8 mouse cellular contexts compared by ENCODE assay signal in genomic region chr4:130574048-130574413, GRCm38 (mm10). TPM values are rescaled to one million over a fixed set of nuclear protein-coding genes. Genes with fewer than 3 reads are reported as not detected.
DNase-seq lines count a peak whose midpoint lies in the region; ATAC-seq and TF ChIP-seq lines count a peak whose summit lies in the region.

TSS of gene Nkain1 (minus strand) at chr4:130574173.

- peak within 1 kb of the TSS; percentile 100 for H3K4me2 ChIP-seq in heart, embryonic 13.5 days
- peak within 1 kb of the TSS; percentile 87 for H3K4me2 ChIP-seq in liver, postnatal 0 days (ENCODE audit: low read depth, low read length)
- peak within 1 kb of the TSS; percentile 92 for H3K4me2 ChIP-seq in stomach, embryonic 14.5 days (replicated peaks; ENCODE audit: low read depth, low read length)

- ATAC-seq in heart, embryonic 13.5 days (ENCODE audit: extremely low read depth, insufficient number of reproducible peaks, low FRiP score, low TSS enrichment): peak; percentile 47; the same call in 1 of the 2 replicates
- peak; percentile 31; the same call in 1 of the 2 replicates for ATAC-seq in liver, postnatal 0 days
- ATAC-seq in stomach, embryonic 14.5 days (ENCODE audit: insufficient number of reproducible peaks, insufficient read depth, low FRiP score, low read depth): peak; percentile 80
- no peak for ATAC-seq in inflammation-experienced regulatory T-cells, adult 6 months

- under 1% methylated on average over 35 of the region's 41 CpGs for WGBS in heart, embryonic 13.5 days
- WGBS in liver, postnatal 0 days (ENCODE audit: insufficient replicate concordance): under 1% methylated on average over 20 of the region's 41 CpGs
- under 1% methylated on average over 36 of the region's 41 CpGs for WGBS in stomach, embryonic 14.5 days

- H3K9me3 ChIP-seq in heart, embryonic 13.5 days: no peaks in the 10 kb centered on the region
- H3K9me3 ChIP-seq in liver, postnatal 0 days (ENCODE audit: low read length): no peaks in the 10 kb centered on the region
- no peaks in the 10 kb centered on the region for H3K9me3 ChIP-seq in stomach, embryonic 14.5 days (ENCODE audit: control insufficient read depth, low read depth, low read length)

- H3K27ac ChIP-seq in heart, embryonic 13.5 days (replicated peaks): no peak within 1 kb of the TSS
- no peak within 1 kb of the TSS for H3K27ac ChIP-seq in liver, postnatal 0 days (ENCODE audit: low read depth)
- no peak within 1 kb of the TSS for H3K27ac ChIP-seq in stomach, embryonic 14.5 days (ENCODE audit: low read length)

- no peak for TF ChIP-seq CTCF in liver, postnatal 0 days (IDR thresholded peaks at IDR 0.05; ENCODE audit: low read depth)

- peaks cover 33% of the 10 kb centered on the region for H3K4me1 ChIP-seq in heart, embryonic 13.5 days
- H3K4me1 ChIP-seq in liver, postnatal 0 days (ENCODE audit: insufficient read depth): peaks cover 5% of the 10 kb centered on the region
- peaks cover 6% of the 10 kb centered on the region; the same call in 1 of the 2 replicates for H3K4me1 ChIP-seq in stomach, embryonic 14.5 days (ENCODE audit: control insufficient read depth, insufficient read depth, low read length)

- no peaks in the 10 kb centered on the region for H3K36me3 ChIP-seq in heart, embryonic 13.5 days
- no peaks in the 10 kb centered on the region for H3K36me3 ChIP-seq in liver, postnatal 0 days (replicated peaks; ENCODE audit: insufficient read depth, low read length)
- H3K36me3 ChIP-seq in stomach, embryonic 14.5 days (ENCODE audit: control insufficient read depth, insufficient read depth, low read length): no peaks in the 10 kb centered on the region

- peak within 1 kb of the TSS; percentile 78 for H3K4me3 ChIP-seq in heart, embryonic 13.5 days
- H3K4me3 ChIP-seq in liver, postnatal 0 days (ENCODE audit: low read depth, low read length): peak within 1 kb of the TSS; percentile 53
- H3K4me3 ChIP-seq in stomach, embryonic 14.5 days (ENCODE audit: low read depth, low read length): peak within 1 kb of the TSS; percentile 52

- peak within 1 kb of the TSS; percentile 87 for H3K9ac ChIP-seq in heart, embryonic 13.5 days
- H3K9ac ChIP-seq in liver, postnatal 0 days (replicated peaks): no peak within 1 kb of the TSS; the same call in 1 of the 2 replicates
- peak within 1 kb of the TSS; percentile 61 for H3K9ac ChIP-seq in stomach, embryonic 14.5 days (replicated peaks; ENCODE audit: low read depth, low read length)

- H3K27me3 ChIP-seq in heart, embryonic 13.5 days (replicated peaks): peaks cover 26% of the 10 kb centered on the region
- H3K27me3 ChIP-seq in liver, postnatal 0 days (ENCODE audit: insufficient read depth, low read length): peaks cover 41% of the 10 kb centered on the region
- H3K27me3 ChIP-seq in stomach, embryonic 14.5 days (ENCODE audit: control insufficient read depth, insufficient read depth, low read length): no peaks in the 10 kb centered on the region

- TF ChIP-seq EP300 in liver, postnatal 0 days (IDR thresholded peaks at IDR 0.05; ENCODE audit: low read depth): no peak

- peak; percentile 23 for DNase-seq in thymus, postnatal 0 days (ENCODE audit: low spot score)
- no peak for DNase-seq in thymus, postnatal 10 days (ENCODE audit: low spot score in 2 of 2)
- DNase-seq in embryo, embryonic 11 days: peak; percentile 87
- peak; percentile 67 for DNase-seq in kidney, postnatal 14 days
- no peak for DNase-seq in liver, postnatal 0 days

RNA-seq across cellular contexts. Expression of gene Nkain1, which starts in this region (rescaled TPM):
- polyA plus RNA-seq in thymus, postnatal 0 days (2015; fragmentation: Nextera tagmentation; extraction: Ambion mirVana): 0.17 TPM in 1 of 2 replicates, not detected in the other
- 0.37 and 0.72 TPM in 2 replicates for polyA plus RNA-seq in heart, embryonic 13.5 days (2015; fragmentation: Nextera tagmentation; extraction: Ambion mirVana)
- 0.12 TPM in 1 of 2 replicates, not detected in the other for polyA plus RNA-seq in liver, postnatal 0 days (2015; fragmentation: Nextera tagmentation; extraction: Ambion mirVana)
- polyA plus RNA-seq in stomach, embryonic 14.5 days (2014; fragmentation: Nextera tagmentation; extraction: Ambion mirVana): 1.8 and 2.6 TPM in 2 replicates
- not detected for polyA plus RNA-seq in inflammation-experienced regulatory T-cells, adult 6 months (2017; shearing (Covaris generic))

Comparison
In these comparisons a context has a peak if more than half of its experiments do, and no peak if none do; other contexts are left out.
1. Peak in DNase-seq in thymus, postnatal 0 days; RNA of the gene not detected or under 1 TPM.
2. Peak in ATAC-seq, H3K4me3 ChIP-seq, H3K9ac ChIP-seq and H3K4me2 ChIP-seq in heart, embryonic 13.5 days; RNA of the gene not detected or under 1 TPM.
3. Peak in ATAC-seq, H3K4me3 ChIP-seq and H3K4me2 ChIP-seq in liver, postnatal 0 days; RNA of the gene not detected or under 1 TPM.
4. DNase-seq: peak in embryo, embryonic 11 days (single experiment) and kidney, postnatal 14 days (single experiment); none in thymus, postnatal 10 days (0 of 2) and liver, postnatal 0 days (single experiment).
5. Peak in every context shown above with its lines, with median percentiles within 50 percentile points of each other: H3K4me2 ChIP-seq and H3K4me3 ChIP-seq.